Comparison of ENCODE assay signal across 37 mouse cellular contexts in the genomic region with DNA sequence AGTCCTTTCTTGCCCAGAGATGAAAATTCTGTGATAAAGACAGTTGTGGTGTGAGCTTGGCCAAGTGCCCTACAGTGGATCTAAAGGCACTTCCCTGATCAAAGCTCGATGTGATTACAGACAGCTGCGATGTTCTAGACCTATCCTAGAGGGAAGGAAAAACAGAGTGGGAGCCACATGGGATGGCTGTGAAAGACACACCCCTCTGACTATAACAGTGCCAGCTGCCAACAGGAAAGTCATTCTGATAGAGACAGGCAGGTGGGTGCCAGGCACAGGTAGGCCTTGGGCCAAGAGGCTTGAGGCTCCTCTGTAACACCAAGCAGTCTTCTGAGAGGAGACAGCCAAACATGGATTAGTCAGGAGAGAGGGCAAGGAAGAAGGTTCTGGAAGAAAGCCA. TPM values are rescaled to one million over a fixed set of nuclear protein-coding genes. Genes with fewer than 3 reads are reported as not detected.
"Had no signal": no experiment of that assay in that cellular context is flagged by ENCODE, and none has a peak within 500 bp of the region (broad histone marks: within the 10 kb centered on the region; RNA-seq: fewer than 3 reads in every experiment).

No protein-coding gene starts in this region.

- DNase-seq: gastrocnemius, postnatal 14 days; gastrocnemius, postnatal 36 days; heart, adult 2 months; heart, postnatal 10 days; heart, postnatal 4 days; kidney, adult 11 months; kidney, adult 2 months; kidney, adult 9 months; kidney, postnatal 14 days; kidney, postnatal 36 days; layer of hippocampus, adult 9-11 months; layer of hippocampus, postnatal 36 days; liver; liver, embryonic 13.5 days; liver, postnatal 0 days had no signal

RNA-seq across cellular contexts. Expression of gene Dmbt1, which starts 12.7 kb away (rescaled TPM):
- total RNA-seq: gastrocnemius, adult 18-20 months; gastrocnemius, adult 8-10 months; gastrocnemius, postnatal 14 days; gastrocnemius, postnatal 36 days; granulocyte monocyte progenitor cell, adult 5-6 weeks; heart, adult 2 months; heart, postnatal 25 days; heart, postnatal 4 days; layer of hippocampus, adult 18-20 months; layer of hippocampus, adult 8-10 months; layer of hippocampus, postnatal 14 days; layer of hippocampus, postnatal 36 days; left cerebral cortex, adult 18-20 months; left cerebral cortex, postnatal 10 days; left cerebral cortex, postnatal 36 days had no signal
- polyA plus RNA-seq: heart, embryonic 10.5 days; heart, embryonic 12.5 days; heart, embryonic 14.5 days; hindbrain, embryonic 10.5 days; hindbrain, embryonic 12.5 days; hindbrain, embryonic 14.5 days; hindbrain, embryonic 16.5 days; inflammation-experienced regulatory T-cells, adult 6 months; kidney, postnatal 0 days; limb, embryonic 10.5 days; limb, embryonic 12.5 days; liver, embryonic 11.5 days; liver, embryonic 13.5 days had no signal
